Mouse (Mus musculus) heart, adult 2 months (tissue): ENCODE measurements around the gene Polr2a. TPM values are rescaled to one million over a fixed set of nuclear protein-coding genes. Genes with fewer than 3 reads are reported as not detected.
A peak's percentile ranks its signal among the peaks of the same experiment; 100 is the strongest.

Source experiments
- DNase-seq, 2 experiments: peaks; one replicate each; pipeline ENCODE4 v3.0.0; 2021
- H3K27ac ChIP-seq: fragments of 200-600 bp; 2 replicates; pipeline ENCODE4 v1.8.1; 2022
- H3K27me3 ChIP-seq: fragments of 200-500 bp; 2 replicates; pipeline ENCODE4 v1.6.1; 2012; ENCODE audit warnings: mild to moderate bottlenecking, low read length, inconsistent platforms, mixed read lengths; ENCODE audit not compliant: control insufficient read depth, insufficient read depth
- H3K36me3 ChIP-seq: fragments of 200-500 bp; 2 replicates; pipeline ENCODE4 v1.6.1; 2012; ENCODE audit warnings: low read length, inconsistent platforms; ENCODE audit not compliant: control insufficient read depth, insufficient read depth
- H3K4me1 ChIP-seq: fragments of 200-500 bp; 2 replicates; pipeline ENCODE4 v1.6.1; 2011; ENCODE audit warnings: low read length; ENCODE audit not compliant: control insufficient read depth, insufficient read depth
- H3K4me3 ChIP-seq: fragments of 200-600 bp; 2 replicates; pipeline ENCODE4 v1.8.1; 2022
- H3K79me2 ChIP-seq: fragments of 200-500 bp; replicated peaks from 2 replicates; pipeline ENCODE4 v1.6.1; 2012; ENCODE audit warnings: mild to moderate bottlenecking, inconsistent platforms, low read length, moderate library complexity, mixed read lengths; ENCODE audit not compliant: control insufficient read depth, insufficient read depth
- H3K9ac ChIP-seq: fragments of 200-500 bp; 2 replicates; pipeline ENCODE4 v1.6.1; 2012; ENCODE audit warnings: low read depth, mild to moderate bottlenecking, control low read depth, inconsistent platforms, low read length, mixed read lengths
- CTCF ChIP-seq: fragments of 200-600 bp; IDR thresholded peaks from 2 replicates; pipeline ENCODE4 v1.8.1; 2022; ENCODE audit warnings: antibody characterized with exemption, mild to moderate bottlenecking, moderate library complexity
- EP300 ChIP-seq: fragments of 200-500 bp; IDR thresholded peaks from 2 replicates; pipeline ENCODE4 v1.6.1; 2011; ENCODE audit warnings: low read depth, low read length, control low read depth; ENCODE audit not compliant: insufficient read depth
- POLR2A ChIP-seq: fragments of 200-500 bp; IDR thresholded peaks from 2 replicates; pipeline ENCODE4 v1.6.1; 2011; ENCODE audit warnings: mild to moderate bottlenecking, low read depth, low read length, control low read depth; ENCODE audit not compliant: insufficient read depth
- WGBS: fragments of 180-500 bp; shearing (Covaris S2); methylation state at CpG from one replicate; pipeline ENCODE4 v1.1.7; 2018; 5-methylcytosine and 5-hydroxymethylcytosine counted together
- intact Hi-C: fragments of 180-260 bp; cut with DNase I; formaldehyde crosslinking; loops from one replicate; pipeline ENCODE4 v1.15.1; 2025
- polyA plus RNA-seq: library from polyadenylated mRNA; depleted of rRNA; stranded (reverse); fragments of >200 nt; gene quantifications from 2 replicates; pipeline ENCODE4 v1.2.3, GENCODE M21; 2012
- total RNA-seq, 2 experiments: library from RNA; stranded (reverse); gene quantifications; 2 replicates each; pipeline ENCODE4 v1.2.3; 2021

Polr2a gene
- total and polyA plus RNA-seq, 3 experiments: 15.6 to 30.4 (median 25.3) TPM

- no peak overlapping the region for H3K27ac ChIP-seq
- no peaks in the 10 kb centered on the region for H3K36me3 ChIP-seq
- H3K4me1 ChIP-seq: peaks cover 9% of the 10 kb centered on the region
- no peak overlapping the region for H3K4me3 ChIP-seq
- no peak for TF ChIP-seq EP300
- no peak for TF ChIP-seq CTCF
- 0 out of 2 replicates have a peak, but pooled peaks have one; percentile 16 for TF ChIP-seq POLR2A
- WGBS: 71% methylated on average over 9 of the region's 9 CpGs
- intact Hi-C loops: no loop called here
- DNase-seq: peak in 1 of 2 experiments; percentile 52
- no peaks in the 10 kb centered on the region for H3K27me3 ChIP-seq
- no peak overlapping the region for H3K9ac ChIP-seq
- H3K79me2 ChIP-seq: no peaks in the 10 kb centered on the region
Measured at GRCm38 (mm10) chr11:69692196-69692811, 66.1 kb downstream of the Polr2a start.

- H3K4me1 ChIP-seq: peaks cover 20% of the 10 kb centered on the region
- H3K27ac ChIP-seq: no peak overlapping the region; the same call in 1 of the 2 replicates
- intact Hi-C loops: no loop called here
- H3K9ac ChIP-seq: no peak overlapping the region
- 96% methylated on average over 1 of the region's 1 CpGs for WGBS
- TF ChIP-seq POLR2A: 0 out of 2 replicates have a peak, but pooled peaks have one; percentile 5
- TF ChIP-seq CTCF: no peak
- H3K36me3 ChIP-seq: no peaks in the 10 kb centered on the region
- no peak for DNase-seq
- no peaks in the 10 kb centered on the region for H3K79me2 ChIP-seq
- H3K4me3 ChIP-seq: no peak overlapping the region
- H3K27me3 ChIP-seq: no peaks in the 10 kb centered on the region
Measured at GRCm38 (mm10) chr11:69689891-69690290, 68.5 kb downstream of the Polr2a start.

- Histone ChIP-seq H3K9ac (no peak overlapping the region), H3K36me3 (no peaks in the 10 kb centered on the region), H3K27me3 (no peaks in the 10 kb centered on the region), H3K4me3 (no peak overlapping the region), H3K79me2 (no peaks in the 10 kb centered on the region), H3K4me1 (peaks cover 18% of the 10 kb centered on the region), H3K27ac (peak overlapping the region; percentile 98)
- intact Hi-C loops: no loop called here
- 62% methylated on average over 5 of the region's 5 CpGs for WGBS
- DNase-seq: no peak
- TF ChIP-seq EP300: no peak
- no peak for TF ChIP-seq CTCF
- TF ChIP-seq POLR2A: no peak
Measured at GRCm38 (mm10) chr11:69687061-69687460, 71.4 kb downstream of the Polr2a start.

GRCm38 (mm10) chr11:69686377-69686776 is 72.1 kb downstream of the Polr2a start:
- DNase-seq: peak; percentile 86 to 88
- Histone ChIP-seq H3K36me3 (no peaks in the 10 kb centered on the region), H3K79me2 (no peaks in the 10 kb centered on the region), H3K4me3 (peak overlapping the region; percentile 54), H3K4me1 (peaks cover 18% of the 10 kb centered on the region), H3K27ac (peak overlapping the region; percentile 98), H3K27me3 (no peaks in the 10 kb centered on the region), H3K9ac (no peak overlapping the region)
- 16% methylated on average over 4 of the region's 4 CpGs for WGBS
- TF ChIP-seq EP300 (no peak), CTCF (no peak), POLR2A (no peak; the same call in 1 of the 2 replicates)
- intact Hi-C loops: loop anchor here (1.0 kb wide), 1 partner anchor 72 kb away; the partner anchor contains the start of gene Polr2a

GRCm38 (mm10) chr11:69685526-69686148 is 72.8 kb downstream of the Polr2a start, which contains the start of gene Tnfsf13:
Gene Tnfsf13 (minus strand): TSS chr11:69685784.
- H3K4me1 ChIP-seq: peaks cover 18% of the 10 kb centered on the region
- peak within 1 kb of the TSS; percentile 98 for H3K27ac ChIP-seq
- peak within 1 kb of the TSS; percentile 54 for H3K4me3 ChIP-seq
- DNase-seq: peak; percentile 83 to 92
- no peaks in the 10 kb centered on the region for H3K79me2 ChIP-seq
- intact Hi-C loops: loop anchor here (1.0 kb wide), 1 partner anchor 73 kb away; the partner anchor contains the start of gene Polr2a
- no peaks in the 10 kb centered on the region for H3K27me3 ChIP-seq
- H3K9ac ChIP-seq: peak within 1 kb of the TSS; percentile 79
- 5% methylated on average over 10 of the region's 10 CpGs for WGBS
- no peaks in the 10 kb centered on the region for H3K36me3 ChIP-seq
- TF ChIP-seq CTCF (no peak), EP300 (peak; percentile 93), POLR2A (peak; percentile 99)

GRCm38 (mm10) chr11:69684936-69685335 is 73.5 kb downstream of the Polr2a start:
- H3K4me3 ChIP-seq: no peak overlapping the region
- H3K4me1 ChIP-seq: peaks cover 17% of the 10 kb centered on the region
- H3K36me3 ChIP-seq: no peaks in the 10 kb centered on the region
- WGBS: 92% methylated on average over 6 of the region's 6 CpGs
- no peak for TF ChIP-seq POLR2A
- no peak for TF ChIP-seq EP300
- TF ChIP-seq CTCF: no peak
- peak in 1 of 2 experiments; percentile 50 for DNase-seq
- no peaks in the 10 kb centered on the region for H3K79me2 ChIP-seq
- no peaks in the 10 kb centered on the region for H3K27me3 ChIP-seq
- peak overlapping the region; percentile 10 for H3K9ac ChIP-seq
- peak overlapping the region; percentile 98 for H3K27ac ChIP-seq
- intact Hi-C loops: loop anchor here (5.0 kb wide), 1 partner anchor 103 kb away; the partner anchor contains the start of genes Trp53 and Wrap53
